Mouse (Mus musculus) gastrocnemius, adult 2 months (tissue): Measurements from ENCODE around the gene Cyth1. TPM values are rescaled to one million over a fixed set of nuclear protein-coding genes. Genes with fewer than 3 reads are reported as not detected.

Source experiments
- DNase-seq: peaks from one replicate; pipeline ENCODE4 v3.0.0; 2022
- H3K27ac ChIP-seq: fragments of 200-600 bp; 2 replicates; pipeline ENCODE4 v1.8.1; 2022; ENCODE audit warnings: mild to moderate bottlenecking
- H3K4me3 ChIP-seq: fragments of 200-600 bp; 2 replicates; pipeline ENCODE4 v1.8.1; 2022; ENCODE audit warnings: mild to moderate bottlenecking, moderate library complexity
- CTCF ChIP-seq: fragments of 200-600 bp; IDR thresholded peaks from 2 replicates; pipeline ENCODE4 v1.8.1; 2022; ENCODE audit warnings: antibody characterized with exemption, mild to moderate bottlenecking, moderate library complexity
- intact Hi-C: fragments of 180-260 bp; cut with DNase I; formaldehyde crosslinking; loops from one replicate; pipeline ENCODE4 v1.15.1; 2025
- total RNA-seq, 2 experiments: library from RNA; stranded (reverse); gene quantifications; 2 replicates each; pipeline ENCODE4 v1.2.3; 2021

Gene Cyth1
- total RNA-seq, 2 experiments from 2014 or later, result 28.6 to 49.6 TPM

DNA sequence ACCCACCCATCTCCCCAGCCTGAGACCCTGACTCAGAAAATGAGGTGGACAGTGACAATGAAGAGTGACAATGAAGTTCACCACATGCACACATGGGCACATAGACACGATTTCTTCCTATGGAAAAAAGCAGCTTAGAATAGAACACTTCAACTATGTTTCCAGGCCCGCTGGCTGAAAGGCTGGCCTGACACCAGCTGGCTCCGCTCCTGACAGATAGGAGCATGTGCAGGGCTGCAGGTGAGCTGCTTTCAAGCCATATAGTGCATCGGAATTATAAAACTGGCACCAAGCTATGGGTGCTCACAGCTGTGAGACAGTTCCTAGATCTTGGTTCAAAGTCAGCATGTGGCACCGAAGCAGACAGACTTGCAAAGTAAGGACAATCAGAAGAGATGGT, 78.1 kb downstream of the Cyth1 start:
- Histone ChIP-seq H3K4me3 (no peak overlapping the region), H3K27ac (no peak overlapping the region)
- intact Hi-C loops, result no loop called here
- DNase-seq, result no peak
- TF ChIP-seq CTCF, result no peak

DNA sequence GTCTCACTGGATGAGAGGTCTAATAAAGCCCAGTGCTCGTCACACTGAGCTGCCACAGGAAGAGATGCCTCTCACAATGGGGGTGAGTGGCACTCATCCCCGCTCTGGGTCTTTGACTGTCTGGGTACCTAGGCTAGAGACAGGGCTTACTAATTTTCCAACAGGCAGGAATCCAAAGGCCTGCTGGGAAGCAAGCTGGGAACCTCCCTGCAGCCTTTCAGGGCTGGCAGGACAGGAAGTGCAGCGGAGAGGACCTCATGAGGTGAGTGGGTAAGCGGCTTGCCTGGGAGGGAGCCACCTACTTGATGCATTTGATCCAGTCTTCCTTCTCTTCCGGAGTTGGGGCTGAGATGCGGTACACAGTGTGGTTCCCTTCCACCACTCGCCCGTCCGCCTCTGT, 79.7 kb downstream of the Cyth1 start:
- no peak overlapping the region for H3K4me3 ChIP-seq
- H3K27ac ChIP-seq, result no peak overlapping the region
- intact Hi-C loops, result no loop called here
- DNase-seq, result no peak
- no peak for TF ChIP-seq CTCF

DNA sequence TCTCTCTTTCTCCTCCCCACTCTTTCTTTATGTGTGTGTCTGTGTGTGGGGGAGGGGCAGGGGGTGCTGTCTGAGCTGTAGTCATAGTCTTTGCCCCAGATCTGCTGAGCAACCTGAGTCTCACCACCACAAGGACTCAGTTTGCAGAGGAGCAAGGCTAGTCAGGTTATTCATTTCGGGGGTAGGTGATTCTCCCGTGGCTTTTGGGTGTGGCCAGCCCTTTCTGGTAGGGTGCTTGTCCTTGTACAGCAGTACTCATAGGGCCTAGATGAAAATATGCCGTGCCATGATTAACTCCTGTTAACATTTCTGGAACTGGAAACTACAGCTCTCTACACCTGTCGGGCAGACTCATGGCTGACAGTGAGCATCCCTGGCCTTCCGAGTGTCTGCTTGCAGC, 81.8 kb downstream of the Cyth1 start:
- intact Hi-C loops, result no loop called here
- no peak for TF ChIP-seq CTCF
- no peak overlapping the region for H3K4me3 ChIP-seq
- no peak for DNase-seq
- no peak overlapping the region for H3K27ac ChIP-seq

DNA sequence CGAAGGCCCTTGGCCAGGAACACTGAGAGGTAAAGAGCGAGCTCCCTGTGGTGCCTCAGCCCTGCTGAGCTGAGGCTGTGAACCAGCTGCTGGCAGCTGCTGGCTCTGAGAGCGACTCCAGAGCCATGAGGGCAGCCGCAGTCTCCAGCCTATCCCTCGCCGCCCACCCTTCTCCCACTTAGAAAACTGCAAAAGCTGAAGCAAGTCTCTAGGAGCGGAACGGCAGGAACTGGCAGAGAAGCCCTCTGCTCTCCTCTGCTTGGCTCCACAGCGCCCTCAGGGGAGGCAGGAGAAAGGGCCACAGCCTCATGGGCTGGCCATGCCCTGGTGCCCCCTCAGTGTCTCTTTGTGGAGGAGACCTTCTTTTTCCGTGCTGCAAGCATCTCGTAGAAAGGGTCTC, 82.7 kb downstream of the Cyth1 start:
- H3K4me3 ChIP-seq, result no peak overlapping the region
- intact Hi-C loops, result no loop called here
- no peak overlapping the region for H3K27ac ChIP-seq
- no peak for TF ChIP-seq CTCF
- DNase-seq, result no peak

DNA sequence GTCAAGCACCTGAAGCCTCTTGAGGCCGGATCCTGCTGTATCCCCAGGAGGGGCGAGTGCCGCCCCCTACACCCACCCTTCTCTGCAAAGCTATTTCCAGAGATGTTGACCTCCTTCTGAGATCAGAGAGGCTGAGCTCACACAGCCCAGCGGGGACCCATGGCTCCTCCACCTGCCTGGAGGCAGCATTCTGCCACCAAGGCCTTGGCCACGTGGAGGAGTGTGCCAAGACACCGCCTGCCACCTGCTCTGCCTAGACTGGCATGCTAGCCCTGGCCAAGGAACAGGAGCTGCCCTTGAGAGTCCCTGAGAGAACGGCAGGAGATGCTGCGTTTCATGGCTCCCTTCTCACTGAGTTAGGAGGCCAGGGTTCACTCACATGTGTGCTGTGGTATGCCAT, 83.8 kb downstream of the Cyth1 start:
- no peak for TF ChIP-seq CTCF
- DNase-seq, result peak; percentile 61
- peak overlapping the region; percentile 3; the same call in 1 of the 2 replicates for H3K27ac ChIP-seq
- intact Hi-C loops, result no loop called here
- H3K4me3 ChIP-seq, result no peak overlapping the region

DNA sequence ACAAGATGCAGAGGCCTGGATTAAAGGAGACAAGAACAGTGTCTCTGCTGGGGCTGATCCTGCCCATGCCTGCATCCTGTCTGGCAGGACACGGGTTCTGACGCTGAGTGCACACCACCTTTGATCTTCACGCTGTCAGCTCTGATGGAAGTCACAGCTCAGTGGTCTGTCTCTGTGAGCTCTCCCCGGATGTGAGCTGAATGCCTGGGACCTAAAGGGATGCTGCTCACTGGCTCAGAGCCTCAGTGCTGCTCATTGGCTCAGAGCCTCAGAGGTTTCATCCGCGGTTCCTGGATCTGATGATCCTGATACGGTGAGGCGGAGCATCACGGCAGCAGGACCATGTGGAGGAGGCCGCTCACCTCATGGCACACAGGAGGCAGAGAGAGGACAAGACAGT, 86.1 kb downstream of the Cyth1 start:
- DNase-seq, result no peak
- H3K4me3 ChIP-seq, result no peak overlapping the region
- intact Hi-C loops, result no loop called here
- no peak for TF ChIP-seq CTCF
- no peak overlapping the region for H3K27ac ChIP-seq

DNA sequence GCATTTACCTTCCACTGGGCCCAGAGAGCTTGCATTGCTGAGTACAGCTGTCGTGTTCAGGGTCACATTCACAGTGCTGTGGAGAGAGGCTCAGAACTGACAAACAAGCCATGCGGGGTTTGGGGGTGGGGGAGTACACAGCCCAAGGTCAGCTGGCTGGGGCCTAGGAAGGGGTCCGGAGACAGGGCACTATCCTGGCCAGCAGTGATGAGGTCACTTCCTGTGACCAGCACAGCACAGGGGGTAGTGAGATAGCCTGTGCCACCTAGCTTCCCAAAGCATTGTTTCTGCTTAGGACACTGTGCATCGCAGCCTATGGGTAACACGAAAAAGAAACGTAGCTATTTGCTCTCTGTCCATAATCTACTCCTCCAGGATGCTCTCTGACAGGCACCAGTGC, 87.2 kb downstream of the Cyth1 start:
- intact Hi-C loops, result no loop called here
- no peak for TF ChIP-seq CTCF
- no peak overlapping the region for H3K4me3 ChIP-seq
- DNase-seq, result no peak
- H3K27ac ChIP-seq, result peak overlapping the region; percentile 5; the same call in 1 of the 2 replicates

DNA sequence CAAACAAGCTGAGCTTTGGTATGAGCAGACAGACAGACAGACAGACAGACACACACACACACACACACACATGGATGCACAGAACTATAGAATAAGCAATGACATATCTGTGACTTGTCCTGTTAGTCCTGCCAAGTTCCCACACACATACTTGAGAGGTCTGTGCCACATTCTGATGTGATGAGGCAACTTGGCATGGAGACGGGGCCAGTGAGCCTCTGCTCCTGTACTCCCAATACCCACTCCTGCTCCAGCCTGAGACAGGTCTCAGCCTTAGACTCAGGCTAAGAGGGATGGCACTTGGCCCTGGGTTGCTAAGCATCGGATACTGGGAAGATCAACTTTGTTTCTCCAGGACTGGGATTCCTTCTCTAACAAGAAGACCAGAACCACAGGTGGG, 87.6 kb downstream of the Cyth1 start:
- H3K4me3 ChIP-seq, result no peak overlapping the region
- TF ChIP-seq CTCF, result no peak
- H3K27ac ChIP-seq, result 0 out of 2 replicates have a peak overlapping the region, but pooled peaks have one; percentile 5
- no peak for DNase-seq
- intact Hi-C loops, result no loop called here

DNA sequence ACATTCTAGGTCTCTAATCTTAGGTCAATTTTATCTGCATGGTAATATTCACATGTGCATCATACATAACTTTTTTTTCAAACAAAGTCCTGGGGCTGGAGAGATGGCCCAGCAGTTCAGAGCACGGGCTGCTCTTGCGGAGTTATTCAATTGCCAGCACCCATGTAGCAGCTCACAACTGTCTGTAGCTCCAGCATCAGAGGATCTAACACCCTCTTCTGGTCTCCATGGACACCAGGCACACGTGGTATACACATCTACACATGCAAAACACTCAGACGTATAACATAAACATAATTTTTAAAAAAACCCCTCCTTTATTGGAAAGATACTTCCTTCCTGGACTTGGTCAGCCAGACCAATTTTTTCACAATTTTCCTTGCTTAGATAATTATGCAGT, 89.6 kb downstream of the Cyth1 start:
- H3K4me3 ChIP-seq, result no peak overlapping the region
- intact Hi-C loops, result no loop called here
- TF ChIP-seq CTCF, result no peak
- no peak for DNase-seq
- no peak overlapping the region for H3K27ac ChIP-seq

DNA sequence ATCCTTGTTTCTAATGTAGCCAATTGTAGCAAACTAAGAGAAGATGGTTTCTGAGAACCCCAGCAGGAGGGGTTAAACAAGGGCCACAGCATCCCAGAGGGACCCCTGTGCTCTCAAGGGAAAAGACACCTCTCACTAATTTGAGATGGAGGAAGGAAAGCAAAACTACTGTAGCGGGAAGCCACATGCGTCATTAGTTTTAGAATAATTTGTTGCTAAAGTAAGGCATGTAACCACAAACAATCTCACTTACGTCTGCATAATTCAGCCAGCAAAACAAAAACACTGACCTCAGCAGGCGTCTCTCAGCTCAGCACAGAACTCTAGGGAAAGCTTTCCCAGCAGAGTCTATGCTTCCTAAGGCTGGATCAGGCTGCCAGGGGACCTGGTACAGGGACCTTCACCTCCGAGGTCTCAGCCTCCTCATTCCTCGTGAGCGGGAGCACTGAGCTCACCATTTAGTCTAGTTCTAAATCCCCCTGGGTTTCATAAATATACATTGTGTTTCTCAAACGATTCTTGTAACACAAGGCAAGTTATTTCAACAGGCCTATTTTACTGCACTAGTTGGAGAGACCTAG, 91.8 kb downstream of the Cyth1 start:
- Histone ChIP-seq H3K4me3 (no peak overlapping the region), H3K27ac (no peak overlapping the region)
- TF ChIP-seq CTCF, result no peak
- DNase-seq, result no peak
- intact Hi-C loops, result no loop called here

DNA sequence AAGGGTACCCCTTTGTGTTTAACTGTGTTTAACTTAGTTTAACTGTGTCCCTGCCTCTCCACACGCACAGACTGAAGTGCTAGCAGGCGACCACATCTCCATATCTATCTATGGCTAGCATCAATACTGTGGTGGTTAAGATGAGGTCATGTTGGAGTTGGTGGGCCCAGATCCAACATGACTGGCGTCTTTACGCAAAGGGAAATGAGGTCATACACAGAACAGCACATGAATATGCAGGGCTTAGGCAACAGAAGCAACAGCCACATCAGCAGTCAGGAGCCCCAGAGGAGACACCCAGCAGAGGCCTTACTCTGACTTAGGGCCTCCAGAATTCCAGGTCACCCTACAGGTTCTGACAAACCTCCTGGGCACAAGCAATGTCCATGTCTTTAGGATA, 95.4 kb downstream of the Cyth1 start:
- intact Hi-C loops, result no loop called here
- no peak for DNase-seq
- Histone ChIP-seq H3K27ac (no peak overlapping the region), H3K4me3 (no peak overlapping the region)
- TF ChIP-seq CTCF, result no peak

DNA sequence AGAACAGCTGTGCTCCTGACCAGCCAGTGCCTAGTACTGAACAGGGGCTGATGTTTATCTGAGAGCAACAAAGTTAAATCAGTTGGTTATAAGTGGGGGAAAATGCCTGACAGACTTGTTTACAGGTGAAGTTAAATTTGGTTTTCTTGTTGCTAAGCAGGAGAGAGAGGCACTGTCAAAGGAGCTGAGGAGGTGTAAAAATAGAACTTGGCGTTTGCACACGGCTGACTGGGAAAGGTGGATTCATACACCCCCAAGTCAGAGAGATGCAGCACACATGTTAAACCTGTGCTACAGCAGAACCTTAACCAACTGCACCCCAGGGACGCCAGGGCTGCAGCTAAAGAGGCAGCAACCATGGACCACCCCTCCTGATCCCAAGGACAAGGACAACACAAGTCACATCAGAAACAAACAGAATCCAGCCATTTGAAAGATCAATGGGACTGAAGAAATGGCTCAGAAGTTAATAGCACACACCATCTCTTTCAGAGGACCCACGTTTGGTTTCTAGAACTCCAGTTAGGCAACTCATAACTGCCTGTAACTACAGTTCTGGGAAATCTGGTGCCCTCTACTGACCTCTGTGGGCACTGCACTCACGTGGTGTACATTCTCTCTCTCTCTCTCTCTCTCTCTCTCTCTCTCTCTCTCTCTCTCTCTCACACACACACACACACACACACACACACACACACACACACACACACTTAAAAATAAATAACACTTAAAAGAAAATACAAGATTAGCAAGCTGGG, 96.8 kb downstream of the Cyth1 start:
- Histone ChIP-seq H3K4me3 (no peak overlapping the region), H3K27ac (peak overlapping the region; percentile 57)
- DNase-seq, result no peak
- TF ChIP-seq CTCF, result peak; percentile 25; the same call in 1 of the 2 replicates
- intact Hi-C loops, result no loop called here

DNA sequence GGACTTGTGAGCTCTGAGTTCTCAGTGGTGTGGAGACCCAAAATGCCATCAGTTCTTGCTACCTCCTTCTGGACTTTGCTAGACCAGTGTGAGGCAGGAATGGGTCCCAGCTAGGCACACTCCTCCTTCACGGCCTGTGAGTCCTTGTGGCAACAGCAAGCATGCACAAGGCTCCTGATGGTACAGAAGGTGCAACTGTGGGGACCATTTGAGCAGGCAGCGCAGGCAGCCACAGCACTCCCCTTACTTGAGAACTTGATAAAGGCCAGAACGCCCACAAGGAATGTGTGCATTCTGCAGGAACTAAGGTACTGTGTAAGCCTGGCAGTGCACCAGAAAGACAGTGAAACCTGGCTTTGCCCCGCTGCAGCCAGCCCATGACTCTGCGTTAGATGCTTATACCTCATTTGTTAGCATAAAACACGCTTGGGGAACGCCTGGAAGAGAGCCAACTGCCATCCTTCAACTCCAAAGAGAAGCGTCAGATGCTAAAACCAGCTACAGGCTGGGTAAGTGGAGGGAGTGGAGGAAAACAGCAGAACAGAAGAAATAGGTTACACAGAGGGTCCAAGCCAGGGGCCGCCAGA, 98.2 kb downstream of the Cyth1 start:
- intact Hi-C loops, result no loop called here
- TF ChIP-seq CTCF, result no peak
- Histone ChIP-seq H3K27ac (no peak overlapping the region), H3K4me3 (no peak overlapping the region)
- DNase-seq, result no peak
